Mouse (Mus musculus) megakaryocyte, embryonic 14.5 days (primary cell): ENCODE data around the gene Duox1.

ENCODE experiments used
- FLI1 ChIP-seq: IDR thresholded peaks from 2 replicates; pipeline ENCODE4 v1.6.1; 2012; ENCODE audit warnings: low read length, inconsistent platforms, mixed read lengths
- GATA1 ChIP-seq: IDR thresholded peaks from 3 replicates; pipeline ENCODE4 v1.6.1; 2012; ENCODE audit warnings: mixed read lengths, low read length, inconsistent platforms, borderline replicate concordance

DNA sequence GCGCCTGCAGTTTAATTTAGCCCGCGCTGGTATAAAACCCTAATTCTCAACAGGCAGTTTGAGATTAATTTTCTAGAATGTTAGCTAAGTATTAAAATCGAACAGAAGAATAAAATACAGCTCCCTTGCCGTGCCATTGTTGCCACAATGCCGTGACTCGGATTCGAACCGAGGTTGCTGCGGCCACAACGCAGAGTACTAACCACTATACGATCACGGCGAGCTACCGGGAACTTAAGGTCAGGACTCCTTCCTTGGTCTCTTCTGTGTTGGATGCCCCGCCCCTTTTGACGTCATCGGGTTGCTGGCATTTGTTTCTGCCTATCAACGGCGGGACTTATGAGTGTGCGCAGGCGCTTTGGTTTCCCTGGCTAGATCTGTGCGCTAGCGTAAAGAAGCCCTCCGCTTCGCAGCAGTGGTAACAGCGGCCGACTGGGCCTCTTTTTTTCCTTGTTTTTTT lies 61.8 kb downstream of the Duox1 start:
- no peak for TF ChIP-seq FLI1
- TF ChIP-seq GATA1, result no peak
